ENCODE assay signal across 23 mouse cellular contexts in genomic region chr1:167705527-167705926, GRCm38 (mm10). TPM values are rescaled to one million over a fixed set of nuclear protein-coding genes. Genes with fewer than 3 reads are reported as not detected.
DNase-seq lines count a peak whose midpoint lies in the region; ATAC-seq and TF ChIP-seq lines count a peak whose summit lies in the region.
"Had no signal": no experiment of that assay in that cellular context is flagged by ENCODE, and none has a peak within 500 bp of the region (broad histone marks: within the 10 kb centered on the region; RNA-seq: fewer than 3 reads in every experiment).

No protein-coding gene starts in this region.

- peaks cover 9% of the 10 kb centered on the region for H3K27me3 ChIP-seq in heart, embryonic 10.5 days (ENCODE audit: insufficient read depth, poor library complexity, severe bottlenecking)
- no peaks in the 10 kb centered on the region for H3K27me3 ChIP-seq in intestine, embryonic 14.5 days (replicated peaks; ENCODE audit: control insufficient read depth, insufficient read depth, low read length)
- H3K27me3 ChIP-seq in intestine, postnatal 0 days (replicated peaks; ENCODE audit: control insufficient read depth, insufficient read depth, low read length), result no peaks in the 10 kb centered on the region
- H3K27me3 ChIP-seq in midbrain, postnatal 0 days (ENCODE audit: insufficient read depth, low read length), result peaks cover 4% of the 10 kb centered on the region; the same call in 1 of the 2 replicates
- H3K27me3 ChIP-seq in midbrain, embryonic 16.5 days (ENCODE audit: control insufficient read depth, insufficient read depth, low read depth, low read length), result peaks cover 2% of the 10 kb centered on the region; the same call in 1 of the 2 replicates

- 78% methylated on average over 7 of the region's 7 CpGs for WGBS in heart, embryonic 10.5 days
- WGBS in intestine, embryonic 14.5 days, result 82% methylated on average over 7 of the region's 7 CpGs
- 80% methylated on average over 7 of the region's 7 CpGs for WGBS in intestine, postnatal 0 days
- 77% methylated on average over 7 of the region's 7 CpGs for WGBS in midbrain, postnatal 0 days
- 75% methylated on average over 7 of the region's 7 CpGs for WGBS in midbrain, embryonic 16.5 days

- no peak overlapping the region for H3K4me3 ChIP-seq in heart, embryonic 10.5 days
- H3K4me3 ChIP-seq in intestine, embryonic 14.5 days (ENCODE audit: low read depth, low read length), result no peak overlapping the region
- no peak overlapping the region for H3K4me3 ChIP-seq in intestine, postnatal 0 days (ENCODE audit: low read depth, low read length)
- no peak overlapping the region for H3K4me3 ChIP-seq in midbrain, postnatal 0 days (ENCODE audit: low read depth, low read length)
- H3K4me3 ChIP-seq in midbrain, embryonic 16.5 days (ENCODE audit: low read depth, low read length), result no peak overlapping the region
- H3K4me3 ChIP-seq: forebrain, embryonic 10.5 days; forebrain, embryonic 13.5 days; heart, embryonic 13.5 days; hindbrain, embryonic 10.5 days had no signal

- H3K27ac ChIP-seq in heart, embryonic 10.5 days, result no peak overlapping the region
- H3K27ac ChIP-seq in intestine, embryonic 14.5 days (ENCODE audit: low read depth), result no peak overlapping the region
- H3K27ac ChIP-seq in intestine, postnatal 0 days (ENCODE audit: low read depth, low read length), result no peak overlapping the region
- H3K27ac ChIP-seq in midbrain, postnatal 0 days (ENCODE audit: low read depth, low read length), result no peak overlapping the region
- H3K27ac ChIP-seq in midbrain, embryonic 16.5 days (ENCODE audit: low read length), result no peak overlapping the region
- H3K27ac ChIP-seq: forebrain, embryonic 10.5 days; forebrain, embryonic 13.5 days; heart, embryonic 13.5 days; hindbrain, embryonic 10.5 days; hindbrain, embryonic 14.5 days had no signal

- TF ChIP-seq CTCF in intestine, postnatal 0 days (IDR thresholded peaks at IDR 0.05; ENCODE audit: low read depth), result no peak
- peak; percentile 52 for TF ChIP-seq CTCF in midbrain, postnatal 0 days (IDR thresholded peaks at IDR 0.05)

- no peaks in the 10 kb centered on the region for H3K4me1 ChIP-seq in heart, embryonic 10.5 days
- no peaks in the 10 kb centered on the region for H3K4me1 ChIP-seq in intestine, embryonic 14.5 days (replicated peaks; ENCODE audit: control insufficient read depth, insufficient read depth, low read length)
- no peaks in the 10 kb centered on the region for H3K4me1 ChIP-seq in intestine, postnatal 0 days (replicated peaks; ENCODE audit: control insufficient read depth, insufficient read depth, low read length)
- no peaks in the 10 kb centered on the region for H3K4me1 ChIP-seq in midbrain, postnatal 0 days (ENCODE audit: insufficient read depth, low read length)
- H3K4me1 ChIP-seq in midbrain, embryonic 16.5 days (ENCODE audit: control insufficient read depth, insufficient read depth, low read length), result no peaks in the 10 kb centered on the region
- H3K4me1 ChIP-seq: forebrain, embryonic 13.5 days; heart, embryonic 13.5 days; hindbrain, embryonic 10.5 days had no signal

- H3K4me2 ChIP-seq in intestine, embryonic 14.5 days (ENCODE audit: low read length), result no peak overlapping the region
- no peak overlapping the region for H3K4me2 ChIP-seq in intestine, postnatal 0 days (replicated peaks; ENCODE audit: low read depth)
- no peak overlapping the region for H3K4me2 ChIP-seq in midbrain, postnatal 0 days (ENCODE audit: low read depth, low read length, poor library complexity, severe bottlenecking)
- no peak overlapping the region for H3K4me2 ChIP-seq in midbrain, embryonic 16.5 days (ENCODE audit: low read length)
- H3K4me2 ChIP-seq: forebrain, embryonic 13.5 days; heart, embryonic 13.5 days; hindbrain, embryonic 14.5 days had no signal

- no peaks in the 10 kb centered on the region for H3K36me3 ChIP-seq in heart, embryonic 10.5 days
- no peaks in the 10 kb centered on the region for H3K36me3 ChIP-seq in intestine, embryonic 14.5 days (ENCODE audit: control insufficient read depth, insufficient read depth, low read length)
- H3K36me3 ChIP-seq in intestine, postnatal 0 days (ENCODE audit: control insufficient read depth, insufficient read depth), result no peaks in the 10 kb centered on the region
- no peaks in the 10 kb centered on the region for H3K36me3 ChIP-seq in midbrain, postnatal 0 days (ENCODE audit: insufficient read depth, low read length)
- no peaks in the 10 kb centered on the region for H3K36me3 ChIP-seq in midbrain, embryonic 16.5 days (ENCODE audit: control insufficient read depth, insufficient read depth, low read length)
- H3K36me3 ChIP-seq: forebrain, embryonic 10.5 days; heart, embryonic 13.5 days; hindbrain, embryonic 10.5 days had no signal

- intact Hi-C loops in heart, postnatal 10 days (cut with DNase I), result loop anchor here (10.0 kb wide), 1 partner anchor 189 kb away; no protein-coding TSS in a partner anchor
- intact Hi-C loops in gastrocnemius, postnatal 14 days (cut with DNase I; ENCODE audit: low total_unique reads), result no loop called here

- DNase-seq in heart, embryonic 10.5 days (ENCODE audit: low spot score), result peak; percentile 11
- no peak for DNase-seq in heart, postnatal 10 days
- DNase-seq in intestine, embryonic 14.5 days (ENCODE audit: low spot score), result peak; percentile 13
- DNase-seq in midbrain, postnatal 0 days (ENCODE audit: low spot score), result no peak
- DNase-seq in gastrocnemius, postnatal 14 days, result no peak
- DNase-seq: adrenal gland, postnatal 10 days; adrenal gland, postnatal 36 days; cerebellum, adult 18-20 months; cerebellum, adult 9-10 months; cerebellum, postnatal 14 days; gastrocnemius, postnatal 10 days; heart, postnatal 36 days had no signal

- H3K9ac ChIP-seq in intestine, embryonic 14.5 days (ENCODE audit: low read length), result no peak overlapping the region
- H3K9ac ChIP-seq in intestine, postnatal 0 days (ENCODE audit: low read depth, low read length), result no peak overlapping the region
- H3K9ac ChIP-seq in midbrain, postnatal 0 days (replicated peaks; ENCODE audit: low read length, poor library complexity, severe bottlenecking), result no peak overlapping the region
- H3K9ac ChIP-seq in midbrain, embryonic 16.5 days (ENCODE audit: low read depth, low read length), result no peak overlapping the region
- H3K9ac ChIP-seq: forebrain, embryonic 13.5 days; heart, embryonic 13.5 days; hindbrain, embryonic 14.5 days had no signal

- no peak for ATAC-seq in intestine, embryonic 14.5 days (replicated peaks; ENCODE audit: low FRiP score, low TSS enrichment, low read depth)
- no peak for ATAC-seq in intestine, postnatal 0 days
- ATAC-seq in midbrain, postnatal 0 days (ENCODE audit: low FRiP score), result no peak
- ATAC-seq in midbrain, embryonic 16.5 days, result no peak
- ATAC-seq: forebrain, embryonic 13.5 days; forebrain, embryonic 16.5 days; Patski had no signal

- no peaks in the 10 kb centered on the region for H3K9me3 ChIP-seq in heart, embryonic 10.5 days
- H3K9me3 ChIP-seq in intestine, embryonic 14.5 days (ENCODE audit: control insufficient read depth, low read length), result peaks cover 4% of the 10 kb centered on the region; the same call in 1 of the 2 replicates
- no peaks in the 10 kb centered on the region for H3K9me3 ChIP-seq in intestine, postnatal 0 days (ENCODE audit: control insufficient read depth)
- no peaks in the 10 kb centered on the region for H3K9me3 ChIP-seq in midbrain, postnatal 0 days (ENCODE audit: low read length)
- 0 out of 2 replicates have a peak, but pooled peaks cover 2% of the 10 kb centered on the region for H3K9me3 ChIP-seq in midbrain, embryonic 16.5 days (replicated peaks; ENCODE audit: control insufficient read depth, low read length, poor library complexity, severe bottlenecking)
- H3K9me3 ChIP-seq: hindbrain, embryonic 10.5 days had no signal

RNA-seq across cellular contexts. Expression of gene Lmx1a, which starts 16.5 kb away (rescaled TPM):
- 2.2 and 4.0 TPM in 2 replicates for polyA plus RNA-seq in heart, embryonic 10.5 days (2016; fragmentation: Nextera tagmentation; extraction: Ambion mirVana)
- not detected for total RNA-seq in heart, postnatal 10 days (2021)
- polyA plus RNA-seq in intestine, embryonic 14.5 days (2014; fragmentation: Nextera tagmentation; extraction: Ambion mirVana), result 0.16 and 0.41 TPM in 2 replicates
- polyA plus RNA-seq in intestine, postnatal 0 days (2015; fragmentation: Nextera tagmentation; extraction: Ambion mirVana), result 0.24 and 0.27 TPM in 2 replicates
- 3.9 and 6.3 TPM in 2 replicates for total RNA-seq in midbrain, postnatal 0 days (2014; rRNA removed)
- polyA plus RNA-seq in midbrain, postnatal 0 days (2015; fragmentation: Nextera tagmentation; extraction: Ambion mirVana), result 3.2 and 3.5 TPM in 2 replicates
- polyA plus RNA-seq in midbrain, embryonic 16.5 days (2015; fragmentation: Nextera tagmentation; extraction: Ambion mirVana), result 5.9 and 8.4 TPM in 2 replicates
- under 1 TPM; 0.24 to 0.74 TPM for total RNA-seq in gastrocnemius, postnatal 14 days (2021)
- total RNA-seq: adrenal gland, adult 18-20 months; heart, postnatal 36 days had no signal
- polyA plus RNA-seq: heart, embryonic 16.5 days had no signal

Comparison
In these comparisons a context has a peak if more than half of its experiments do, and no peak if none do; other contexts are left out.
1. DNase-seq: peak in heart, embryonic 10.5 days (single experiment) and intestine, embryonic 14.5 days (single experiment); none in heart, postnatal 10 days (0 of 2), midbrain, postnatal 0 days (single experiment) and gastrocnemius, postnatal 14 days (single experiment).